Mouse (Mus musculus) ES-E14 (cell line): ENCODE results near the gene Olfr1315-ps1. TPM values are rescaled to one million over a fixed set of nuclear protein-coding genes. Genes with fewer than 3 reads are reported as not detected.

Experiments used
- DNase-seq: peaks from one replicate; pipeline ENCODE4 v3.0.0-alpha.2; 2013; ENCODE audit warnings: low read depth, low spot score
- H3K27ac ChIP-seq: 2 replicates; pipeline ENCODE4 v1.5.1; 2012; ENCODE audit warnings: low read depth, mild to moderate bottlenecking, low read length, moderate library complexity, mixed read lengths; ENCODE audit not compliant: poor library complexity, insufficient read depth, severe bottlenecking
- H3K36me3 ChIP-seq: 2 replicates; pipeline ENCODE4 v1.6.1; 2012; ENCODE audit warnings: mild to moderate bottlenecking, low read length, moderate library complexity, mixed read lengths; ENCODE audit not compliant: control insufficient read depth, poor library complexity, insufficient read depth, severe bottlenecking
- H3K4me1 ChIP-seq, 2 experiments: fragments of 150-350 bp in 1 of 2; sonication (generic) in 1 of 2; 2 replicates each; pipeline ENCODE4 v1.6.1; 2012; ENCODE audit warnings: low read length in 2 of 2, mild to moderate bottlenecking in 1 of 2, mixed read lengths in 1 of 2; ENCODE audit not compliant: control insufficient read depth in 2 of 2, insufficient read depth in 2 of 2, poor library complexity in 1 of 2
- H3K4me3 ChIP-seq, 2 experiments: fragments of 150-350 bp in 1 of 2; sonication (generic) in 1 of 2; 2 replicates each; pipeline ENCODE4 v1.5.1; 2012; ENCODE audit warnings: low read length in 2 of 2, low read depth in 1 of 2, mild to moderate bottlenecking in 1 of 2, mixed read lengths in 1 of 2; ENCODE audit not compliant: insufficient read depth in 1 of 2, poor library complexity in 1 of 2, severe bottlenecking in 1 of 2
- H3K9ac ChIP-seq: 2 replicates; pipeline ENCODE4 v1.6.1; 2012; ENCODE audit warnings: low read depth, mild to moderate bottlenecking, low read length, mixed read lengths; ENCODE audit not compliant: poor library complexity, insufficient read depth, severe bottlenecking
- H3K9me3 ChIP-seq: fragments of 150-350 bp; sonication (generic); 2 replicates; pipeline ENCODE4 v1.6.1; 2012; ENCODE audit warnings: low read depth, mild to moderate bottlenecking, low read length; ENCODE audit not compliant: control insufficient read depth, insufficient read depth
- CHD2 ChIP-seq: IDR thresholded peaks from 2 replicates; pipeline ENCODE4 v1.6.1; 2014; ENCODE audit warnings: mild to moderate bottlenecking, low read depth, low read length, inconsistent platforms
- HCFC1 ChIP-seq: IDR thresholded peaks from 2 replicates; pipeline ENCODE4 v1.6.1; 2012; ENCODE audit warnings: low read length, inconsistent platforms, borderline replicate concordance; ENCODE audit not compliant: insufficient read depth
- MAFK ChIP-seq: IDR thresholded peaks from 2 replicates; pipeline ENCODE4 v1.6.1; 2014; ENCODE audit warnings: mild to moderate bottlenecking, low read depth, low read length, inconsistent platforms; ENCODE audit not compliant: insufficient read depth
- ZC3H11A ChIP-seq: IDR thresholded peaks from 2 replicates; pipeline ENCODE4 v1.6.1; 2012; ENCODE audit warnings: low read depth, mild to moderate bottlenecking, inconsistent platforms, low read length, borderline replicate concordance
- ZNF384 ChIP-seq: IDR thresholded peaks from 2 replicates; pipeline ENCODE4 v1.6.1; 2012; ENCODE audit warnings: low read depth, low read length, inconsistent platforms
- in situ Hi-C, 2 experiments: fragments of 600-800 bp; cut with MboI; formaldehyde crosslinking; loops; one replicate each; pipeline ENCODE4 v1.15.1; 2025; ENCODE audit warnings: low sequenced_read_pairs in 2 of 2, inconsistent platforms in 1 of 2; ENCODE audit not compliant: unreplicated experiment in 2 of 2
- total RNA-seq: library from RNA; depleted of rRNA; stranded (reverse); fragments of 300-350 nt; gene quantifications from 2 replicates; pipeline ENCODE4 v1.2.3, GENCODE M21; 2012; rRNA removed

Gene Olfr1315-ps1
- total RNA-seq = not detected in 2 replicates

DNA sequence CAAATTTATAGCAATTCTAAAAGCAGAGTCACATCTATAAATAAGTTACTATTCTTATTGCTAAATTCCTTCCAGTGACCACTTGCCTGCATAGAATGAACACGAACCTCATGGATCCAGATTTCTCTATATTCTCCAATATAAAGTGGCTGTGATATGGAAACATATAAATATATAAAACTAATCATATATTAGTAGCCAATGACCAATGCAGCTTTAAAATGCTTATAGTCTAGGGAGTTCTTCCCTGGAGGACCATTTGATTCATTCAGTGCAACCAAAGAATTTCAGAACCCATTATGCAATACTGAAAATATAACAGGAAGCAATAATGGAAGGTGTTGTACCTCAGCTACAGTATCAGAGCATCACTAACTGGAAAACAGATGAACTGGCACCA, at the start of gene Olfr1315-ps1:
Olfr1315-ps1 (minus strand) TSS at position 101 of the 400 bp plus-strand sequence.
- no peaks in the 10 kb centered on the region for H3K4me1 ChIP-seq
- no peak within 1 kb of the TSS for H3K9ac ChIP-seq
- H3K9me3 ChIP-seq = no peaks in the 10 kb centered on the region
- in situ Hi-C loops = no loop called here
- TF ChIP-seq CHD2 (no peak), ZC3H11A (no peak), HCFC1 (no peak), MAFK (no peak), ZNF384 (no peak)
- DNase-seq = no peak
- H3K36me3 ChIP-seq = no peaks in the 10 kb centered on the region
- H3K27ac ChIP-seq = no peak within 1 kb of the TSS
- no peak within 1 kb of the TSS for H3K4me3 ChIP-seq

DNA sequence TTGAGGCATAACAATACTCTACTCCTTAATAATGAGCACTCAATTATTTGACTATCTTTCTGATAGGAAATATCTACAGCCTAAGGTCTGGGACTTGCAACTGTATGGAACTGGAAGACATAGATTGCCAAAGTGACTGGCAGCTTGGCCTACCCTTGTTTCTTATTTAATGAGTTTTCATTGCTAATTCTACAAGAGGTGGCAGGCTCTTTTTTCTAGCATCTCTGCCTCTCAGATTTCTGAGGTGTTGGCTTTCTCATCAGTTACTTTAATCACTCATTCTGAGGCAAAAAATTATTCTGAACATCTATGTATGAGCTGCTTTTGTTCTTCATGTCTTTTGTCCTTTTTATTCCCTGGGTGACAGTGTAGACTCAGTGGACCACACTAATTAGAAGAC, 38.7 kb upstream of the Olfr1315-ps1 start, which contains the start of gene Olfr1318:
Olfr1318 (plus strand) TSS at position 301 of the 400 bp plus-strand sequence.
- Histone ChIP-seq H3K4me1 (no peaks in the 10 kb centered on the region), H3K9me3 (peaks cover 1% of the 10 kb centered on the region; the same call in 1 of the 2 replicates), H3K4me3 (no peak within 1 kb of the TSS), H3K9ac (no peak within 1 kb of the TSS), H3K36me3 (no peaks in the 10 kb centered on the region), H3K27ac (no peak within 1 kb of the TSS)
- in situ Hi-C loops = no loop called here
- TF ChIP-seq HCFC1 (no peak), MAFK (no peak), CHD2 (no peak), ZNF384 (no peak), ZC3H11A (no peak)
- DNase-seq = no peak

DNA sequence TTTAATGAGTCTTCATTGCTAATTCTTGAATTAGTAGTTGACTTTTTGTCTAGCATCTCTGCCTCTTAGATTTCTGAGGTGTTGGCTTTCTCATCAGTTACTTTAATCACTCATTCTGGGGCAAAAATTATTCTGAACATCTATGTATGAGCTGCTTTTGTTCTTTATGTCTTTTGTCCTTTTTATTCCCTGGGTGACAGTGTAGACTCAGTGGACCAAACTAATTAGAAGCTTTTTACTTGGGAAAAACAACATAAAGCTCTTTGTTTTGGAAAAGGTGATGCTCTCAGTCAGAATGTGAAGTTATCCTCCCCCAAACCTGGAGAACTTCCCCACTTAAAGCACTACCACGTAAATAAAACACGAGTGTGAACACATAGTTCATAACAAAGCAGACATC, 24.8 kb upstream of the Olfr1315-ps1 start, which contains the start of gene Olfr1317:
Olfr1317 (plus strand) TSS at position 301 of the 400 bp plus-strand sequence.
- Histone ChIP-seq H3K9ac (no peak within 1 kb of the TSS), H3K9me3 (no peaks in the 10 kb centered on the region), H3K4me3 (no peak within 1 kb of the TSS), H3K36me3 (no peaks in the 10 kb centered on the region), H3K27ac (no peak within 1 kb of the TSS), H3K4me1 (no peaks in the 10 kb centered on the region)
- no peak for TF ChIP-seq CHD2
- TF ChIP-seq HCFC1 = no peak
- TF ChIP-seq ZNF384 = no peak
- TF ChIP-seq ZC3H11A = no peak
- in situ Hi-C loops = no loop called here
- DNase-seq = no peak

- in situ Hi-C loops = no loop called here
- no peak for TF ChIP-seq CHD2
- TF ChIP-seq ZC3H11A = no peak
- no peak for TF ChIP-seq MAFK
- no peak for TF ChIP-seq ZNF384
- no peak for TF ChIP-seq HCFC1
- no peak within 1 kb of the TSS for H3K9ac ChIP-seq
- DNase-seq = no peak
- no peaks in the 10 kb centered on the region for H3K4me1 ChIP-seq
- no peak within 1 kb of the TSS for H3K27ac ChIP-seq
- no peak within 1 kb of the TSS for H3K4me3 ChIP-seq
- no peaks in the 10 kb centered on the region for H3K36me3 ChIP-seq
- no peaks in the 10 kb centered on the region for H3K9me3 ChIP-seq
Observed at GRCm38 (mm10) chr2:112134877-112135276, 19.6 kb upstream of the Olfr1315-ps1 start, which contains the start of gene Olfr1316. Olfr1316 (minus strand) TSS chr2:112134977.

DNA sequence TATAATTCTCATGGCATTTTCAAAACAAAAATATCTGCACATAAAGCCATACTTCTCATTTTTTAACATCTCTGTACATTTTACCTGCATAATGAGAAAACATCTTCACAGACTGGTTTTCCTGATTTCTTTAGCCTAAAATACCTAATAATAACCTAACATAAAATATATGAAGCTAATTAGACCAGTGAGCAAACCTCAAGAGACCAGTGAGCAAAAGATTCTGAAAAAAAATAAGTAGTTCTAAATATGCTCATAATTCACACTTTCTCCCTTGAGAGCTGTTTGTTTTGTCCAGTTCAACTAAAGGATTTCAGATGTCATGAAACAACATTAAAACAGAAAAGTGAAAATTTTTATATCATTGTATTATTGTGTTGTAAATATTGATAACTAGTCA, 18.6 kb downstream of the Olfr1315-ps1 start, which contains the start of gene Olfr1314:
Olfr1314 (minus strand) TSS at position 101 of the 400 bp plus-strand sequence.
- in situ Hi-C loops = no loop called here
- DNase-seq = no peak
- TF ChIP-seq HCFC1 (no peak), ZNF384 (no peak), ZC3H11A (no peak), MAFK (no peak)
- no peaks in the 10 kb centered on the region for H3K9me3 ChIP-seq
- no peak within 1 kb of the TSS for H3K27ac ChIP-seq
- H3K4me3 ChIP-seq = no peak within 1 kb of the TSS
- no peak within 1 kb of the TSS for H3K9ac ChIP-seq
- H3K4me1 ChIP-seq = no peaks in the 10 kb centered on the region
- H3K36me3 ChIP-seq = no peaks in the 10 kb centered on the region
